Mouse (Mus musculus): ENCODE results near the gene Tmem123.

DNA sequence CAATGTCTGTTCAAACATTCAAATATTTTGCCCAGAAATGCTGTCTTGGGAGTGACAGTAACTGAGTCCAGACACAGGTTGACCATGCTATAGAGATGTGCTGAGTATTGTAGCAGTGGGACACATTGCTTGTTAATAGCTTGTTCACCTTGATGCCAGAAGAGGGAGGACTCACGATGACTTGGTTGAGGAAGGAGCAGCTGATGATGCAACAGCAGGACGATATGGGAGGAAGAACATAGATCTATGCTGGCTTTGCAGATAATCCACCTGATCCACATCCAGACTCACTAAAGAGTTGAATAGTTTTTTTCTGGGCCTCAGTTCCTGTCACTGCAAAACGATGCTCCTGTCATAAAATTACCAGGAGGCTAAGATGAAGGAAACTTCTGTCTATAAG, 2.7 kb downstream of the Tmem123 start:
- no peak for TF ChIP-seq CTCF (conservative IDR thresholded peaks at IDR 0.05; ENCODE audit: low read length)
- TF ChIP-seq POU5F1 (IDR thresholded peaks at IDR 0.05; ENCODE audit: borderline replicate concordance, low read length), result no peak
